Mouse (Mus musculus): ENCODE measurements at regions not wholly inside any gene's neighbourhood (a gene's known extent, or its start where the extent isn't known, plus 50 kb on each side); places are given as distances from the start of the nearest gene placed in this dataset.

- Histone ChIP-seq H3K9me3 (ENCODE audit: control insufficient read depth, low read length) (no peaks in the 10 kb centered on the region), H3K36me3 (ENCODE audit: control insufficient read depth, insufficient read depth, low read length) (no peaks in the 10 kb centered on the region), H3K4me1 (ENCODE audit: control insufficient read depth, insufficient read depth, low read length) (no peaks in the 10 kb centered on the region), H3K9ac (ENCODE audit: low read length) (no peak overlapping the region), H3K4me2 (ENCODE audit: low read depth, severe bottlenecking) (no peak overlapping the region), H3K27ac (replicated peaks; ENCODE audit: low read depth, low read length) (no peak overlapping the region), H3K27me3 (ENCODE audit: control insufficient read depth, insufficient read depth, low read length) (no peaks in the 10 kb centered on the region), H3K4me3 (ENCODE audit: low read depth, low read length) (no peak overlapping the region)
- ATAC-seq (ENCODE audit: insufficient number of reproducible peaks, low FRiP score, low TSS enrichment, low read depth) (no peak; the same call in 1 of the 2 replicates), DNase-seq (ENCODE audit: low spot score) (peak; percentile 71)
- WGBS, result 37% methylated on average over 3 of the region's 3 CpGs
Observed at GRCm38 (mm10) chr5:149815879-149816278, 137.8 kb downstream of the B3glct start.

- Histone ChIP-seq H3K36me3 (ENCODE audit: control insufficient read depth, insufficient read depth, low read length) (no peaks in the 10 kb centered on the region), H3K4me1 (ENCODE audit: control insufficient read depth, insufficient read depth, low read length) (no peaks in the 10 kb centered on the region), H3K27me3 (ENCODE audit: control insufficient read depth, insufficient read depth, low read length) (no peaks in the 10 kb centered on the region), H3K9ac (ENCODE audit: low read length) (no peak overlapping the region), H3K4me3 (ENCODE audit: low read depth, low read length) (no peak overlapping the region), H3K27ac (replicated peaks; ENCODE audit: low read depth, low read length) (no peak overlapping the region), H3K9me3 (ENCODE audit: control insufficient read depth, low read length) (no peaks in the 10 kb centered on the region), H3K4me2 (ENCODE audit: low read depth, severe bottlenecking) (no peak overlapping the region)
- 49% methylated on average over 6 of the region's 6 CpGs for WGBS
- ATAC-seq (ENCODE audit: insufficient number of reproducible peaks, low FRiP score, low TSS enrichment, low read depth), result no peak
- DNase-seq (ENCODE audit: low spot score), result no peak
Observed at GRCm38 (mm10) chr5:149818812-149819211, 140.8 kb downstream of the B3glct start.

GRCm38 (mm10) chr5:149823821-149824220 lies 145.8 kb downstream of the B3glct start:
- Histone ChIP-seq H3K27ac (replicated peaks; ENCODE audit: low read depth, low read length) (no peak overlapping the region), H3K4me3 (ENCODE audit: low read depth, low read length) (no peak overlapping the region), H3K9me3 (ENCODE audit: control insufficient read depth, low read length) (no peaks in the 10 kb centered on the region), H3K36me3 (ENCODE audit: control insufficient read depth, insufficient read depth, low read length) (no peaks in the 10 kb centered on the region), H3K27me3 (ENCODE audit: control insufficient read depth, insufficient read depth, low read length) (no peaks in the 10 kb centered on the region), H3K9ac (ENCODE audit: low read length) (no peak overlapping the region), H3K4me2 (ENCODE audit: low read depth, severe bottlenecking) (no peak overlapping the region), H3K4me1 (ENCODE audit: control insufficient read depth, insufficient read depth, low read length) (no peaks in the 10 kb centered on the region)
- 84% methylated on average over 9 of the region's 9 CpGs for WGBS
- DNase-seq (ENCODE audit: low spot score), result no peak
- ATAC-seq (ENCODE audit: insufficient number of reproducible peaks, low FRiP score, low TSS enrichment, low read depth), result no peak

GRCm38 (mm10) chr5:149827599-149827998 lies 149.6 kb downstream of the B3glct start:
- H3K36me3 ChIP-seq (ENCODE audit: control insufficient read depth, insufficient read depth, low read length), result no peaks in the 10 kb centered on the region
- ATAC-seq (ENCODE audit: insufficient number of reproducible peaks, low FRiP score, low TSS enrichment, low read depth) (no peak), DNase-seq (ENCODE audit: low spot score) (peak; percentile 25)
- H3K27me3 ChIP-seq (ENCODE audit: control insufficient read depth, insufficient read depth, low read length), result no peaks in the 10 kb centered on the region
- H3K4me3 ChIP-seq (ENCODE audit: low read depth, low read length), result no peak overlapping the region
- H3K27ac ChIP-seq (replicated peaks; ENCODE audit: low read depth, low read length), result no peak overlapping the region
- WGBS, result 58% methylated on average over 3 of the region's 3 CpGs
- no peaks in the 10 kb centered on the region for H3K4me1 ChIP-seq (ENCODE audit: control insufficient read depth, insufficient read depth, low read length)
- no peaks in the 10 kb centered on the region for H3K9me3 ChIP-seq (ENCODE audit: control insufficient read depth, low read length)
- H3K9ac ChIP-seq (ENCODE audit: low read length), result no peak overlapping the region
- no peak overlapping the region for H3K4me2 ChIP-seq (ENCODE audit: low read depth, severe bottlenecking)

- H3K27me3 ChIP-seq (ENCODE audit: control insufficient read depth, insufficient read depth, low read length), result no peaks in the 10 kb centered on the region
- peak overlapping the region; percentile 24 for H3K4me3 ChIP-seq (ENCODE audit: low read depth, low read length)
- H3K36me3 ChIP-seq (ENCODE audit: control insufficient read depth, insufficient read depth, low read length), result no peaks in the 10 kb centered on the region
- no peaks in the 10 kb centered on the region for H3K9me3 ChIP-seq (ENCODE audit: control insufficient read depth, low read length)
- ATAC-seq (ENCODE audit: insufficient number of reproducible peaks, low FRiP score, low TSS enrichment, low read depth) (no peak), DNase-seq (ENCODE audit: low spot score) (peak; percentile 90)
- H3K27ac ChIP-seq (replicated peaks; ENCODE audit: low read depth, low read length), result no peak overlapping the region
- peak overlapping the region; percentile 49 for H3K4me2 ChIP-seq (ENCODE audit: low read depth, severe bottlenecking)
- H3K9ac ChIP-seq (ENCODE audit: low read length), result peak overlapping the region; percentile 51; the same call in 1 of the 2 replicates
- no peaks in the 10 kb centered on the region for H3K4me1 ChIP-seq (ENCODE audit: control insufficient read depth, insufficient read depth, low read length)
- WGBS, result 4% methylated on average over 28 of the region's 28 CpGs
Observed at GRCm38 (mm10) chr5:149831122-149831861, 153.3 kb downstream of the B3glct start.

GRCm38 (mm10) chr5:149837379-149837778 lies 159.3 kb downstream of the B3glct start:
- Histone ChIP-seq H3K27ac (replicated peaks; ENCODE audit: low read depth, low read length) (no peak overlapping the region), H3K9me3 (ENCODE audit: control insufficient read depth, low read length) (no peaks in the 10 kb centered on the region), H3K4me2 (ENCODE audit: low read depth, severe bottlenecking) (no peak overlapping the region), H3K4me1 (ENCODE audit: control insufficient read depth, insufficient read depth, low read length) (no peaks in the 10 kb centered on the region), H3K36me3 (ENCODE audit: control insufficient read depth, insufficient read depth, low read length) (no peaks in the 10 kb centered on the region), H3K27me3 (ENCODE audit: control insufficient read depth, insufficient read depth, low read length) (no peaks in the 10 kb centered on the region), H3K9ac (ENCODE audit: low read length) (no peak overlapping the region), H3K4me3 (ENCODE audit: low read depth, low read length) (no peak overlapping the region)
- ATAC-seq (ENCODE audit: insufficient number of reproducible peaks, low FRiP score, low TSS enrichment, low read depth), result no peak
- 82% methylated on average over 2 of the region's 2 CpGs for WGBS
- no peak for DNase-seq (ENCODE audit: low spot score)

- H3K4me1 ChIP-seq (ENCODE audit: control insufficient read depth, insufficient read depth, low read length), result peaks cover 7% of the 10 kb centered on the region; the same call in 1 of the 2 replicates
- H3K27me3 ChIP-seq (ENCODE audit: control insufficient read depth, insufficient read depth, low read length), result no peaks in the 10 kb centered on the region
- no peak overlapping the region for H3K4me3 ChIP-seq (ENCODE audit: low read depth, low read length)
- WGBS, result 76% methylated on average over 6 of the region's 6 CpGs
- DNase-seq (ENCODE audit: low spot score) (no peak), ATAC-seq (ENCODE audit: insufficient number of reproducible peaks, low FRiP score, low TSS enrichment, low read depth) (no peak)
- no peaks in the 10 kb centered on the region for H3K36me3 ChIP-seq (ENCODE audit: control insufficient read depth, insufficient read depth, low read length)
- no peak overlapping the region for H3K4me2 ChIP-seq (ENCODE audit: low read depth, severe bottlenecking)
- H3K27ac ChIP-seq (replicated peaks; ENCODE audit: low read depth, low read length), result no peak overlapping the region
- no peak overlapping the region for H3K9ac ChIP-seq (ENCODE audit: low read length)
- H3K9me3 ChIP-seq (ENCODE audit: control insufficient read depth, low read length), result no peaks in the 10 kb centered on the region
Observed at GRCm38 (mm10) chr5:149842491-149842890, 164.5 kb downstream of the B3glct start.

- ATAC-seq (ENCODE audit: insufficient number of reproducible peaks, low FRiP score, low TSS enrichment, low read depth), result no peak
- WGBS, result 32% methylated on average over 7 of the region's 7 CpGs
- no peak overlapping the region for H3K4me2 ChIP-seq (ENCODE audit: low read depth, severe bottlenecking)
- no peaks in the 10 kb centered on the region for H3K27me3 ChIP-seq (ENCODE audit: control insufficient read depth, insufficient read depth, low read length)
- H3K27ac ChIP-seq (replicated peaks; ENCODE audit: low read depth, low read length), result no peak overlapping the region
- H3K9ac ChIP-seq (ENCODE audit: low read length), result no peak overlapping the region
- no peak overlapping the region for H3K4me3 ChIP-seq (ENCODE audit: low read depth, low read length)
- no peaks in the 10 kb centered on the region for H3K36me3 ChIP-seq (ENCODE audit: control insufficient read depth, insufficient read depth, low read length)
- H3K9me3 ChIP-seq (ENCODE audit: control insufficient read depth, low read length), result no peaks in the 10 kb centered on the region
- H3K4me1 ChIP-seq (ENCODE audit: control insufficient read depth, insufficient read depth, low read length), result peaks cover 7% of the 10 kb centered on the region; the same call in 1 of the 2 replicates
- no peak for DNase-seq (ENCODE audit: low spot score)
Observed at GRCm38 (mm10) chr5:149843310-149843709, 165.3 kb downstream of the B3glct start.

- WGBS, result 80% methylated on average over 8 of the region's 8 CpGs
- H3K36me3 ChIP-seq (ENCODE audit: control insufficient read depth, insufficient read depth, low read length), result no peaks in the 10 kb centered on the region
- no peak overlapping the region for H3K4me3 ChIP-seq (ENCODE audit: low read depth, low read length)
- no peaks in the 10 kb centered on the region for H3K27me3 ChIP-seq (ENCODE audit: control insufficient read depth, insufficient read depth, low read length)
- no peak overlapping the region for H3K4me2 ChIP-seq (ENCODE audit: low read depth, severe bottlenecking)
- no peak for DNase-seq (ENCODE audit: low spot score)
- H3K9me3 ChIP-seq (ENCODE audit: control insufficient read depth, low read length), result no peaks in the 10 kb centered on the region
- no peak for ATAC-seq (ENCODE audit: insufficient number of reproducible peaks, low FRiP score, low TSS enrichment, low read depth)
- peaks cover 7% of the 10 kb centered on the region; the same call in 1 of the 2 replicates for H3K4me1 ChIP-seq (ENCODE audit: control insufficient read depth, insufficient read depth, low read length)
- no peak overlapping the region for H3K27ac ChIP-seq (replicated peaks; ENCODE audit: low read depth, low read length)
- H3K9ac ChIP-seq (ENCODE audit: low read length), result no peak overlapping the region
Observed at GRCm38 (mm10) chr5:149845256-149845655, 167.2 kb downstream of the B3glct start.

Data from limb, embryonic 11.5 days (tissue).